Mouse (Mus musculus): ENCODE results near the gene Mat2a. TPM values are rescaled to one million over a fixed set of nuclear protein-coding genes. Genes with fewer than 3 reads are reported as not detected.

Gene Mat2a
- polyA plus RNA-seq (2012; rRNA removed; ENCODE audit: low replicate concordance) = 100 and 101 TPM in 2 replicates

DNA sequence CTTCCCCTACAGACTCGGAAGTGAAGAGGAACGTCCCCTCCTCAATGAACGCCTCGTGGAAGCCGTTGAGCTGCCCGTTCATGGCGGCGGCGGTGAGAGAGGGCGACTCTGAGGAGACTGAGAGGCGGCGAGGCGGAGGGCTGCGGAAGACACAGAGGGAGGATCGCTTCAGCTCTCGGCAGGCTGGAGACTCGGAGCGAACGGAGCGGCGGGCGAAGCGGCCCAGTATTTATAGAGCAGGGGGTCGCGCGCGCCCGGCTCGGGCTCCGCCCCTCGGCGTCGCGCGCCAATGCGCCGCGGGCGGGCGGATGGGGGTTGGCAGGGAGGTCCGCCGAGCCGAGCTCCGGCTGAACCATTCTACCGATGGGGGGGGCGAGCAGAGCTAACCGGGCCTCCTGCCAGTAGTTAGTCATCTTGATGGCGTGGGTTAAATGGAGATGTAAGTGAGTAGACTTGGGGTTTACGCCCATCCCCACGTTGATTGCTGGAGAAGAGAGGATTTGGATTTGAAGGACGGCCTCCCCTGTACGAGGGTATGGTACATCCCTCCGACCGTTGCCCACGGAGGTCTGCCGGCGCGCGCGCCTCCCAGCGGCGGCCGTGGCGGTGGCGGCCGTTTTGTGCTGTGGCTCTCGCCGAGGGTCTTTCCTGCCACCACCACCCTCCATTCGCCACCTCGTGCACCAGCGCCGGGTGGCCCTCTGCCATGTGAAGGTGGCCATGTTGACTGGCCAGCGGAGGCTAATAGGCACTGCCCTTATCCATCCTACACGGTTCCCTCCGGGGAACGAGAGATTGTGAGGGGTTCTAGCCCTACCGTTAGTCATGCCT is at the start of gene Mat2a:
TSS of gene Mat2a (minus strand) at position 204 of the 831 bp plus-strand sequence.

DNA sequence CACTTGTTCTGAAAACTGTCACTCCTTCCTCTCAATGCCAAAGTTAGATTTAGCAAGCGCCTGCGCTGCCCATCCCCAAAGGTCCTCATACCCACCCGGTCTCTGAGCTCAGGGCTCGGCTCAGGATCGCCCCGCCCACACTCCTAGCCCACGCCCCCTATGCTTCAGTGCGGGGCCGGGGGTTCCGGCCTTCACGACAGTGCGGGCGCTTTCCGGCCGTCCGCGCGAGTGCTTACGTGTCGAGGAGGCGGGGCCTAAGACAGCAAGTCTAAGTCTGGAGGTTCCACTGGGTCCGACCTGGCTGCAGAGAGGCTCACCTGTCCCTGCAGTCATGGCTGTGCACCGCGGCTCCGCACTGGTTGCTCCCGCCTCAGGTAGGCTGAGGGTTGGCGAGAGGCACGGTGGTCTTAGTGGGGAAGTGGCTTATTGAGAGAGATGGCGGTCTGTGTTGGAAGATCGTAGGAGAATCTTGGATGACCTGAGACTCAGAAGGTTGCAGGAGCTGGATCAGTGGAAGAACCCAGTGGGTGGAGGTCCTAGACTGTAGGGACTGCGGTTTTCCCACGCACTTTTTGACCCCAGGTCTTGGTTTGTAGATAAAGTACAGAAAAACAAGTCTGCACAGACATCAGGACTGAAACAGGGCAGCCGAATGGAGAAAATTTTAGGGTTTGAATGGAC is 25.1 kb downstream of the Mat2a start, which contains the start of gene Ggcx:
TSS of gene Ggcx (plus strand) at position 233 of the 681 bp plus-strand sequence.

DNA sequence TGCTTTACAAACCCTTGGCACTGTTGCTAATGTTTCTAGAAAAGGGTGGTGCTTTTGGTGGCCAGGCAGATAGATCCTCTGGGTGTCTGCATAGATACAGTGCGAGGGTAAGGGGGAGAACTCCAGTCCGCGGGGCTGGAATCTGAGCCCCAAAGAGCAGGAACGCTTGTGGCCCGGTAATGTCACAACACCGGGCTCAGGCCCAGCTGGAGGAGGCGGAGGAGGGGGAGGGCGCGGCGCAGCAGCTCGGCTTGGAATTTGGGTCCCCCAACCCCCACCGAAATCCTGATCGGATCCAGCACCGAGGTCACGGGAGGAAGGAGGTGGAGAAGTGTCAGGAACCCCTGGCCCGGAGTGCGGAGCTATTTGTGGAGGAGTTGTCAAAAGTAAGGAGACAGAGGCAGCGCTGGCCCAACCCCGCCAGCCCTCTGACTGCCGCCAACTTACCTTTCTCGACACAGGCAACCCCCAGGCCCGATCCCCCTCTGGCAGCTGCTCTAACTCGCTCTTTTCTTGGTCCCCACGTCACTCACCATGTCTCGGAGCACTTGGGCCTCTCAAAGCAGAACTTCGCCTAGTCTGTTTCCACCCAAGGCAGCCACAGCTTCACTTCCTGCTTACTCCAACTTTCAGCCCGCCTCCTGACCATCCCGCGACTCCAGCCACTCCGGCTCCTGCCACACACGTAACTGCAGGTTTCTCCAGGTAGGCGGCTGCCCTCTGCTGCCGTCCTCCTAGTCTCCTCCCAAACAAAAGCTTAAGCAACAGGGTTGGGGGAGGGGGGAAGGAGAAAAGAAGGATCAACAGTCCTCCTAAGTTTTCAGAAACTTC is 49.2 kb downstream of the Mat2a start, which contains the start of gene Vamp8:
TSS of gene Vamp8 (minus strand) at position 763 of the 831 bp plus-strand sequence.

Other genes starting within 250 kb of the Mat2a start
- gene Atoh8, start 204.0 kb downstream of the Mat2a start, polyA plus RNA-seq (2012; rRNA removed; ENCODE audit: low replicate concordance) = 9.1 and 14.8 TPM in 2 replicates
- 0.80 and 1.6 TPM in 2 replicates for gene Sftpb, start 134.9 kb downstream of the Mat2a start, polyA plus RNA-seq (2012; rRNA removed; ENCODE audit: low replicate concordance)
- 14.1 and 27.3 TPM in 2 replicates for gene Usp39, start 94.4 kb downstream of the Mat2a start, polyA plus RNA-seq (2012; rRNA removed; ENCODE audit: low replicate concordance)
- 24.1 and 25.5 TPM in 2 replicates for gene 0610030E20Rik, start 92.2 kb downstream of the Mat2a start, polyA plus RNA-seq (2012; rRNA removed; ENCODE audit: low replicate concordance)
- 37.7 and 56.7 TPM in 2 replicates for gene Tmem150a, start 84.1 kb downstream of the Mat2a start, polyA plus RNA-seq (2012; rRNA removed; ENCODE audit: low replicate concordance)
- 63.9 and 64.3 TPM in 2 replicates for gene Rnf181, start 72.6 kb downstream of the Mat2a start, polyA plus RNA-seq (2012; rRNA removed; ENCODE audit: low replicate concordance)
- gene Vamp5, start 59.1 kb downstream of the Mat2a start, polyA plus RNA-seq (2012; rRNA removed; ENCODE audit: low replicate concordance) = 26.1 and 61.1 TPM in 2 replicates
- gene Vamp8, start 48.9 kb downstream of the Mat2a start, polyA plus RNA-seq (2012; rRNA removed; ENCODE audit: low replicate concordance) = 110 and 196 TPM in 2 replicates
- gene Ggcx, start 25.2 kb downstream of the Mat2a start, polyA plus RNA-seq (2012; rRNA removed; ENCODE audit: low replicate concordance) = 21.4 and 27.9 TPM in 2 replicates
- gene Sh2d6, start 82.1 kb upstream of the Mat2a start, polyA plus RNA-seq (2012; rRNA removed; ENCODE audit: low replicate concordance) = 0.20 and 0.26 TPM in 2 replicates
- 69.5 and 133 TPM in 2 replicates for gene Capg, start 104.8 kb upstream of the Mat2a start, polyA plus RNA-seq (2012; rRNA removed; ENCODE audit: low replicate concordance)
- 27.9 and 40.5 TPM in 2 replicates for gene Elmod3, start 158.9 kb upstream of the Mat2a start, polyA plus RNA-seq (2012; rRNA removed; ENCODE audit: low replicate concordance)
- gene Retsat, start 158.9 kb upstream of the Mat2a start, polyA plus RNA-seq (2012; rRNA removed; ENCODE audit: low replicate concordance) = 65.2 and 114 TPM in 2 replicates
- gene Tgoln1, start 177.4 kb upstream of the Mat2a start, polyA plus RNA-seq (2012; rRNA removed; ENCODE audit: low replicate concordance) = 38.1 and 91.1 TPM in 2 replicates